Mouse (Mus musculus) gastrocnemius, postnatal 25 days (tissue): ENCODE data around the gene Ptprg. TPM values are rescaled to one million over a fixed set of nuclear protein-coding genes. Genes with fewer than 3 reads are reported as not detected.

Experiments
- DNase-seq: peaks from one replicate; pipeline ENCODE4 v3.0.0; 2022
- total RNA-seq, 2 experiments: library from RNA; stranded (reverse); gene quantifications; 1 replicate in 1 of 2; 2 replicates in 1 of 2; pipeline ENCODE4 v1.2.3; 2021

The Ptprg gene
- total RNA-seq, 2 experiments from 2014 or later, result 24.2 to 29.1 TPM

- no peak for DNase-seq
Observed at GRCm38 (mm10) chr14:11822830-11823700, 269.7 kb downstream of the Ptprg start.

DNA sequence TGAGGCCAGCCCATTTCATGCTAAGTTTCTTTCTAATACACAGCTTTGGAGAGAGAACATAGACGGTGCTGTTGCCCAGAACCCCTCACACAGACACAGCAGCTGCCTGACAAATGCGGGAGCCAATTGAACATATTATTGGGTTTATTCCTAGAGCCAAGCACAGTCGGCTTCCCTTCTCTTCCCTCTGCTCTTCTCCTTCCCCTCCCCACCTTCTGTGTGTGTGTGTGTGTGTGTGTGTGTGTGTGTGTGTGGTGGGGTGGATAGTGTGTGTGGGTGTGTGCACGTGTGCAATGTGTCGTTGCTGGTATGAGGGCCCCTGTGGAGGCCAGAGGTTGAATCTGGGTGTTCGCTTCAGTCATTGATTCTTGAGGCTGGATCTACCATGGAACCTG is 270.4 kb downstream of the Ptprg start:
- DNase-seq, result no peak

DNA sequence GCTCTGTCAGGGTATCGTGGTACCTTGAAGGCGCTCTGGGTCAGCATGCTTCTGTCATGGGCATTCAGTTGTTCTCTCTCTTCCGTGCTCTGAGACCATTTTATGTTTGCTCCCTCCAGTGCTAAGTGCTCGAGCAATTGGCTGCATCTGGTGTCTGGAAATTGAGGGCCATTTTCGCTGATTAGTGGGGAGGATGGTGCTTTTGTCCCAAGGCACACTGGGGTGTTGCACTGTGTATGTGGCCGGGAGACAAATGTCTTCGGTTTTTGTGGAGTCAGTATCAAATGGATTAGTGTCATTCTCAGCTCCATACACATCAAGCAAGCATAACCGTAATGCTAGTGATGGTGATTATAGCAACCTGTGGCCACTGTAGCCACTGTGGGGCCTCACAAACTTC is 271.6 kb downstream of the Ptprg start:
- DNase-seq, result no peak

- no peak for DNase-seq
Observed at GRCm38 (mm10) chr14:11825551-11825950, 272.2 kb downstream of the Ptprg start.

DNA sequence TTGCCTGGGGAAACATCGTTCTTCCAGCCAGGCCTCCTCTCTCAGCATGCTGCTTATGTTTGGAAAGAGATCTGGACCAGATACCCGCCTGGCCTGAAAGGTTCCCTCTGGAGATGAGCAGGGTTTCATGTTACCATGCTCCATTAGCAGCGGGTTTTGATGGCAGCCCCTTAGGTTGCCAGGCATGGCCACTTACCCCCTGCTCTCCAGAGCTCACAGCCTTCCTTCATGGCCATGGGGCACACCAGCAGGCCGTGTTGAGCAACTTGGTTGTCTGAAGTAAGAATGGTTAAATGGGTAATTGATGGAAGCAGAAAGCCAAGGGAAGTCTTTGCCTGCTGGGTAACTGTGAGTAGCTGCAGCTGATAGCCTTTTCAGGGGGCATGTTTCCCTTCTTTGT is 274.8 kb downstream of the Ptprg start:
- DNase-seq, result peak; percentile 16

DNA sequence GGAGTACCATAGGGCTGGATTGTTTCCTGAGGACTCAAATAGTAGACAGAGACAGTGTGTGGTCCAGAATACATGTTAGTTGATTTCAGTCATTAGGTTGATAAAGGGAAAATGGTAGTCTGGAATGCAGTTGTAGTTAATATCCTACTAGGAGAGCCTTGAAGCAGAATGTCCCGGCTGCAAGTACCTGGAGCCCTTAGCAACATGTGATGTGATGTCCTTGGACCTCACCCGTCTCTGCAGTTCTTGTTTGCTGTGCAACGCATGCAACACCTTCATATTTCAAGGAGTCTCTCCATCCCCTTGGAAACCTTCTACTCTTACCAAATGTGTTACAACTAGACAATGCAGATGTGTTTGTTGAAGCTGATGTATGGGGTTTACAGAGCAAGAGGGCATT is 280.3 kb downstream of the Ptprg start:
- no peak for DNase-seq

GRCm38 (mm10) chr14:11835706-11836445 is 282.5 kb downstream of the Ptprg start:
- no peak for DNase-seq

DNA sequence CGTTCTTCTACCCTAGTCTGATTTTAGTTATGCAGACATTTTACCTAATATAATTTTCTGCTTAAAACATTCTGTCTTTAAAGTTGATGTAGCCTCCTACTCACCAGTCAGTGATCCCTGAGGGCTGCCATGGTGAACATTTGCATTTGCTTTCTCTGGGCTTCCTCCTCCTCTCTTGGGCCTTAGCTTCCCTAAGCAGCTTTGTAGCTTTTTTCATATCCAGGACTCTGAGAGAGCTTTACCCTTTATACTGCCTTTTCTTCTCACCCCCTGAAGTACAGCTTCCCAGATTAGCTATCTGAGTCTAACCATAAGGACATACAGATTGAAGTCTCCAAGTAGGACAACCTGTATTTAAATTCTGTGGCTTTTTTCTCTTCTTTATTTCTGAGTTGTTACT is 284.4 kb downstream of the Ptprg start:
- no peak for DNase-seq

DNA sequence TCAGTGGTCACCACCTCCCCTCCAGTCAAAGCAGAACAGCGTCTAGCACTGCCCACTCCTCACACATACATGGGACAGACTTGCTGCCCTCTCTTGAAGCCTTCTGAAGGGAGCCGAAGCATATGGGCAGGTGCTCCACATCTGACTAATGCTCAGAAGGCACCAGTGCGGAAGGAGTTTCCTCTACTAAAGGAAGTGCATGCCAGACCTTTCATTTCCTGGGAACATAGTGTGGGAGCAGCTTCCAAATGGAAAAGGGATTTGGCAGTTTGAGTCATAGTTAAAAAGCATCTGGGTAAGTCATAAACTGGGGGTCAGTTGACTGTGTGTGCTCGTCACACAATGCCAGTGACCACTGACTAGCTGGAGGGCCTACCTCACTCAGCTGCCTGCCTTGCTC is 288.3 kb downstream of the Ptprg start:
- DNase-seq, result peak; percentile 24

GRCm38 (mm10) chr14:11852896-11853295 is 299.6 kb downstream of the Ptprg start:
- DNase-seq, result no peak

- DNase-seq, result peak; percentile 49
Observed at GRCm38 (mm10) chr14:11855499-11855898, 302.2 kb downstream of the Ptprg start.

GRCm38 (mm10) chr14:11857928-11858481 is 304.7 kb downstream of the Ptprg start:
- no peak for DNase-seq

GRCm38 (mm10) chr14:11863286-11863685 is 310.0 kb downstream of the Ptprg start:
- DNase-seq, result peak; percentile 57

DNA sequence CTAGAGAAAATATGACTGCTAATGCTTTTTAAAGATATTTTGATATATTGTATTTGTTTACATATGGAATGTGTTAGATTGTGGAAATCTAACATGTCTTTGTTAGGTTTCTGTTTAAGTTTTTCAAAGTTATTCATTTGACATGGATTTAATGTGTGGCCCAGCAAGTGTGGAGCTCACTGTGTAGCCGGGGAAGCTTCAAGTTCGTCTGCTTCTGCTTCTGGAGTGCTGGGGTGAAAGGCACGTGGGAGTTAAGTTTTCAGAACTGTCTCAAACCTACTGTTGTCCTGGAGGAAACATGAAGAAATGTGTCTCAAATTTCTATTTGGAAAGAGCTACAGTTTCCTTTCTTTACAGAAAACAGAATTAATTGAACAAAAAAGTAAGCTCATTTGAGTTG is 311.5 kb downstream of the Ptprg start:
- no peak for DNase-seq

GRCm38 (mm10) chr14:11865332-11865731 is 312.0 kb downstream of the Ptprg start:
- no peak for DNase-seq

GRCm38 (mm10) chr14:11865872-11866271 is 312.5 kb downstream of the Ptprg start:
- DNase-seq, result no peak

GRCm38 (mm10) chr14:11866416-11866815 is 313.1 kb downstream of the Ptprg start:
- DNase-seq, result peak; percentile 20

DNA sequence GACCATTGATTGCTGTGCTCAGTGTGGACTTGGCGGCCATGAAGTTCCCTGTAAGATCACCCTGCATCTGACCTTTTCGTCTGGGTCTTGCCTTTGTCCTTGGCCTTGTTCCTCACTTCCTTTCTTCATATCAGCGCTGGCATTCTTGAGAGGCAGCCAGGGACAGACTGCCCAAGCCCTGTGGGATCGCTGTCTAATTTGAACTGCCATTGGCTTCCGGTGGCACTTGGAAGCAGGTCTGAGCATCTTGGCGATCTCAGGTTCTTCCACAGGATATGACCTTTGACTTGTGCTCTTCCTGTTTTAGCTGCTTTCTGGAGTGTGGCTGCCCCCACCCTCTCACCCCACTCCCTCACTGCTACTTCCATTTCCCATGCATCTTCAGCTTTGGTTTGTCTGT is 315.3 kb downstream of the Ptprg start:
- DNase-seq, result peak; percentile 77

DNA sequence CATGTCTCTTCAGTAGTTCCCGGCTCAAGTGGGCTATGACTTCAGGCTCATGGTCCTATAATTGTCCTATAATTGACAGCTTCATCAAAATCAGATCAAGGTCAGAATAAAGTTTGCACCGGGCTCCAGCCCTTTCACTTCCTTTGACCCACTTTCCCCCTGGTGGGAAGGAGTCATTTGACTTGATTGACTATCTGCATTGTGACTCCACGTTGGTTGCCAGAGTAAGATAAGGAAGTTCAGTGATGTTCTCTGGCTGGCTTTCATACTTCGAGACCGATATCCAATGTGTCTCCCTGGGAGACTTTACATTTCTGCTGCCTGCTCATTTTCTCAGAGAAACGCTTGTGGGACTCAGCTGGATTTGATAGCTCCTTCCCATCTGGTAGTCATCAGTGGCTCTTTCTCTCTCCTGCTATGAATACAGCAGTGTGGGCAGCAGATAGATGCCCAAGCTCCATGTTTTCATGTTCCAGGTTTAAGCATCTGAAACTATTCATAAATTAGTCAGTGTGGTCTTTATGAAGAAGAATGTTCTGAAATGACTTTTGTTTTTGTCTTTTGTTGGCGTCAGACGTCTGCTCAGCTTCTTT is 318.5 kb downstream of the Ptprg start:
- DNase-seq, result no peak

GRCm38 (mm10) chr14:11874266-11874665 is 320.9 kb downstream of the Ptprg start:
- DNase-seq, result no peak

- DNase-seq, result peak; percentile 31
Observed at GRCm38 (mm10) chr14:11874960-11875889, 321.9 kb downstream of the Ptprg start.

DNA sequence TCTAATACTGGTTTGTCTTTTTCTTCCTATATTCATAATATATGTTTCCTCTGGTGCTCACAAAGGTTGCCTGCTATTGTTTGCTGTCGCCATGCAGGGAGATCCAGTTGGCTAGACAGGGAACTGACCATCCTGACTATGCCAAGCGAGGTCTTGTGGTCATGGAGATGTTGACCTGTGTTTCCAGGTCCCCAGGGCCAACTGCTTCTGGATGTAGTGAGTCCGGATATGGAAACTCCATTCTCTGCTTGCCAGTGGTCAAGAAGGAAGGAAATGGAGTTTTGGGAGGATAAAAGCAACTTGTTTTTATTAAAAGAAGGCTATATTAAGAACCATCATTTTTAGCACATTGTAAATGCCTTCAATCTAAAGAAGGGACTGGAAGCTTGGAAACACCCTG is 327.8 kb downstream of the Ptprg start:
- no peak for DNase-seq
